Comparison of ENCODE assay signal across 19 mouse cellular contexts in genomic region chr2:58001497-58001896, GRCm38 (mm10). TPM values are rescaled to one million over a fixed set of nuclear protein-coding genes. Genes with fewer than 3 reads are reported as not detected.
DNase-seq lines count a peak whose midpoint lies in the region; ATAC-seq and TF ChIP-seq lines count a peak whose summit lies in the region.
"Had no signal": no experiment of that assay in that cellular context is flagged by ENCODE, and none has a peak within 500 bp of the region (broad histone marks: within the 10 kb centered on the region; RNA-seq: fewer than 3 reads in every experiment).

No protein-coding gene starts in this region.

- no peak overlapping the region for H3K9ac ChIP-seq in kidney, embryonic 14.5 days (ENCODE audit: low read depth, low read length)
- no peak overlapping the region for H3K9ac ChIP-seq in midbrain, embryonic 11.5 days (ENCODE audit: low read length)
- no peak overlapping the region for H3K9ac ChIP-seq in midbrain, embryonic 16.5 days (ENCODE audit: low read depth, low read length)
- H3K9ac ChIP-seq in limb, embryonic 12.5 days (replicated peaks), result no peak overlapping the region
- no peak overlapping the region for H3K9ac ChIP-seq in stomach, embryonic 15.5 days
- H3K9ac ChIP-seq: forebrain, embryonic 12.5 days; liver, embryonic 14.5 days had no signal

- H3K36me3 ChIP-seq in kidney, embryonic 14.5 days (ENCODE audit: control insufficient read depth, insufficient read depth, low read length), result no peaks in the 10 kb centered on the region
- H3K36me3 ChIP-seq in kidney, adult 2 months (ENCODE audit: control insufficient read depth, insufficient read depth, low read length), result no peaks in the 10 kb centered on the region
- H3K36me3 ChIP-seq in midbrain, embryonic 11.5 days (ENCODE audit: control insufficient read depth, insufficient read depth, low read length), result no peaks in the 10 kb centered on the region
- H3K36me3 ChIP-seq in midbrain, embryonic 16.5 days (ENCODE audit: control insufficient read depth, insufficient read depth, low read length), result no peaks in the 10 kb centered on the region
- H3K36me3 ChIP-seq in limb, embryonic 12.5 days, result no peaks in the 10 kb centered on the region
- H3K36me3 ChIP-seq in stomach, embryonic 15.5 days, result no peaks in the 10 kb centered on the region
- H3K36me3 ChIP-seq: forebrain, embryonic 12.5 days had no signal

- H3K4me2 ChIP-seq in kidney, embryonic 14.5 days (replicated peaks; ENCODE audit: low read depth, low read length), result no peak overlapping the region
- H3K4me2 ChIP-seq in midbrain, embryonic 11.5 days, result no peak overlapping the region
- no peak overlapping the region for H3K4me2 ChIP-seq in midbrain, embryonic 16.5 days (ENCODE audit: low read length)
- peak overlapping the region; percentile 36 for H3K4me2 ChIP-seq in limb, embryonic 12.5 days
- no peak overlapping the region for H3K4me2 ChIP-seq in stomach, embryonic 15.5 days
- H3K4me2 ChIP-seq: forebrain, embryonic 12.5 days had no signal

- no peak for TF ChIP-seq POLR2A in kidney, adult 2 months (IDR thresholded peaks at IDR 0.05; ENCODE audit: low read depth, low read length)

- ATAC-seq in kidney, embryonic 14.5 days (ENCODE audit: low FRiP score, low TSS enrichment), result peak; percentile 69
- ATAC-seq in midbrain, embryonic 11.5 days (ENCODE audit: low FRiP score), result no peak
- ATAC-seq in midbrain, embryonic 16.5 days, result no peak
- no peak for ATAC-seq in limb, embryonic 12.5 days (ENCODE audit: insufficient number of reproducible peaks, insufficient read depth, low FRiP score, low TSS enrichment, low read depth)
- ATAC-seq in stomach, embryonic 15.5 days (ENCODE audit: insufficient read depth, low FRiP score, low read depth), result peak; percentile 87

- WGBS in kidney, embryonic 14.5 days, result 25% methylated on average over 3 of the region's 3 CpGs
- WGBS in kidney, adult 2 months, result 50% methylated on average over 3 of the region's 3 CpGs
- 83% methylated on average over 3 of the region's 3 CpGs for WGBS in midbrain, embryonic 11.5 days
- 81% methylated on average over 3 of the region's 3 CpGs for WGBS in midbrain, embryonic 16.5 days
- WGBS in limb, embryonic 12.5 days, result 58% methylated on average over 3 of the region's 3 CpGs
- WGBS in stomach, embryonic 15.5 days, result 34% methylated on average over 3 of the region's 3 CpGs

- H3K27me3 ChIP-seq in kidney, embryonic 14.5 days (ENCODE audit: control insufficient read depth, insufficient read depth, low read length), result no peaks in the 10 kb centered on the region
- no peaks in the 10 kb centered on the region for H3K27me3 ChIP-seq in kidney, adult 2 months (replicated peaks; ENCODE audit: control insufficient read depth, insufficient read depth, low read length)
- H3K27me3 ChIP-seq in midbrain, embryonic 11.5 days (ENCODE audit: control insufficient read depth, insufficient read depth, low read length), result no peaks in the 10 kb centered on the region
- H3K27me3 ChIP-seq in midbrain, embryonic 16.5 days (ENCODE audit: control insufficient read depth, insufficient read depth, low read depth, low read length), result no peaks in the 10 kb centered on the region
- no peaks in the 10 kb centered on the region for H3K27me3 ChIP-seq in limb, embryonic 12.5 days
- no peaks in the 10 kb centered on the region for H3K27me3 ChIP-seq in stomach, embryonic 15.5 days (replicated peaks)
- H3K27me3 ChIP-seq: forebrain, embryonic 12.5 days had no signal

- TF ChIP-seq CTCF in kidney, adult 2 months (conservative IDR thresholded peaks at IDR 0.05; ENCODE audit: insufficient read depth, insufficient read length, low read depth, low read length), result no peak

- intact Hi-C loops in gastrocnemius, postnatal 36 days (cut with DNase I), result no loop called here

- no peak overlapping the region for H3K4me3 ChIP-seq in kidney, embryonic 14.5 days (ENCODE audit: low read length)
- H3K4me3 ChIP-seq in kidney, adult 2 months (ENCODE audit: insufficient read depth, low read depth, low read length), result no peak overlapping the region
- H3K4me3 ChIP-seq in midbrain, embryonic 11.5 days (ENCODE audit: low read depth, low read length), result no peak overlapping the region
- no peak overlapping the region for H3K4me3 ChIP-seq in midbrain, embryonic 16.5 days (ENCODE audit: low read depth, low read length)
- H3K4me3 ChIP-seq in limb, embryonic 12.5 days (replicated peaks), result peak overlapping the region; percentile 11; the same call in 1 of the 2 replicates
- H3K4me3 ChIP-seq in stomach, embryonic 15.5 days (replicated peaks), result no peak overlapping the region
- H3K4me3 ChIP-seq: forebrain, embryonic 12.5 days had no signal

- no peak for DNase-seq in kidney, adult 2 months
- DNase-seq in midbrain, embryonic 11.5 days (ENCODE audit: low spot score, missing footprints), result peak; percentile 49
- DNase-seq in testis, postnatal 14 days (ENCODE audit: low spot score), result no peak
- DNase-seq in gastrocnemius, postnatal 36 days, result no peak
- DNase-seq: adrenal gland, adult 8-10 months; cerebellum, adult 11-12 months; cerebellum, postnatal 36 days; kidney, postnatal 10 days; thymus, adult 2 months had no signal

- H3K9me3 ChIP-seq in kidney, embryonic 14.5 days (ENCODE audit: control insufficient read depth, low read length), result no peaks in the 10 kb centered on the region
- H3K9me3 ChIP-seq in midbrain, embryonic 11.5 days (ENCODE audit: control insufficient read depth, low read length), result no peaks in the 10 kb centered on the region
- H3K9me3 ChIP-seq in midbrain, embryonic 16.5 days (replicated peaks; ENCODE audit: control insufficient read depth, low read length, poor library complexity, severe bottlenecking), result no peaks in the 10 kb centered on the region
- no peaks in the 10 kb centered on the region for H3K9me3 ChIP-seq in limb, embryonic 12.5 days
- no peaks in the 10 kb centered on the region for H3K9me3 ChIP-seq in stomach, embryonic 15.5 days
- H3K9me3 ChIP-seq: forebrain, embryonic 12.5 days had no signal

- H3K27ac ChIP-seq in kidney, embryonic 14.5 days (ENCODE audit: low read depth, low read length), result no peak overlapping the region
- no peak overlapping the region for H3K27ac ChIP-seq in kidney, adult 2 months (ENCODE audit: insufficient read depth, low read depth, low read length)
- no peak overlapping the region for H3K27ac ChIP-seq in midbrain, embryonic 11.5 days (ENCODE audit: low read depth, low read length)
- no peak overlapping the region for H3K27ac ChIP-seq in midbrain, embryonic 16.5 days (ENCODE audit: low read length)
- H3K27ac ChIP-seq in limb, embryonic 12.5 days, result no peak overlapping the region
- no peak overlapping the region for H3K27ac ChIP-seq in stomach, embryonic 15.5 days
- H3K27ac ChIP-seq: forebrain, embryonic 12.5 days; liver, embryonic 14.5 days had no signal

- H3K4me1 ChIP-seq in kidney, embryonic 14.5 days (ENCODE audit: control insufficient read depth, insufficient read depth, low read length), result peaks cover 8% of the 10 kb centered on the region; the same call in 1 of the 2 replicates
- no peaks in the 10 kb centered on the region for H3K4me1 ChIP-seq in kidney, adult 2 months (ENCODE audit: control insufficient read depth, insufficient read depth, low read length)
- H3K4me1 ChIP-seq in midbrain, embryonic 11.5 days (ENCODE audit: control insufficient read depth, insufficient read depth, low read length), result no peaks in the 10 kb centered on the region
- H3K4me1 ChIP-seq in midbrain, embryonic 16.5 days (ENCODE audit: control insufficient read depth, insufficient read depth, low read length), result no peaks in the 10 kb centered on the region
- peaks cover 26% of the 10 kb centered on the region for H3K4me1 ChIP-seq in limb, embryonic 12.5 days (replicated peaks)
- H3K4me1 ChIP-seq in stomach, embryonic 15.5 days, result no peaks in the 10 kb centered on the region
- H3K4me1 ChIP-seq: forebrain, embryonic 12.5 days had no signal

RNA-seq across cellular contexts. Expression of gene Galnt5, which starts 3.8 kb away (rescaled TPM):
- polyA plus RNA-seq in kidney, embryonic 14.5 days (2014; fragmentation: Nextera tagmentation; extraction: Ambion mirVana), result 1.3 and 2.0 TPM in 2 replicates
- 0.02 and 0.04 TPM in 2 replicates for polyA plus RNA-seq in kidney, adult 2 months (2012; rRNA removed)
- 0.40 and 0.51 TPM in 2 replicates for polyA plus RNA-seq in midbrain, embryonic 11.5 days (2014; fragmentation: Nextera tagmentation; extraction: Ambion mirVana)
- polyA plus RNA-seq in midbrain, embryonic 16.5 days (2015; fragmentation: Nextera tagmentation; extraction: Ambion mirVana), result not detected in 2 replicates
- polyA plus RNA-seq in limb, embryonic 12.5 days (2016; fragmentation: Nextera tagmentation; extraction: Ambion mirVana), result 3.8 and 4.9 TPM in 2 replicates
- 2.1 and 2.7 TPM in 2 replicates for polyA plus RNA-seq in stomach, embryonic 15.5 days (2015; fragmentation: Nextera tagmentation; extraction: Ambion mirVana)
- total RNA-seq in gastrocnemius, postnatal 36 days (2021), result 1 to 10 TPM in 1 of 2 experiments, under 1 TPM in 1; 0.89 to 1.0 TPM
- total RNA-seq: adrenal gland, adult 8-10 months; megakaryocyte-erythroid progenitor cell, adult 5-6 weeks had no signal

RNA-seq across cellular contexts. Expression of gene Ermn, which starts 51.2 kb away (rescaled TPM):
- not detected in 2 replicates for polyA plus RNA-seq in kidney, embryonic 14.5 days (2014; fragmentation: Nextera tagmentation; extraction: Ambion mirVana)
- polyA plus RNA-seq in kidney, adult 2 months (2012; rRNA removed), result not detected in 2 replicates
- 0.04 and 0.28 TPM in 2 replicates for polyA plus RNA-seq in midbrain, embryonic 11.5 days (2014; fragmentation: Nextera tagmentation; extraction: Ambion mirVana)
- 0.26 and 0.35 TPM in 2 replicates for polyA plus RNA-seq in midbrain, embryonic 16.5 days (2015; fragmentation: Nextera tagmentation; extraction: Ambion mirVana)
- polyA plus RNA-seq in limb, embryonic 12.5 days (2016; fragmentation: Nextera tagmentation; extraction: Ambion mirVana), result 0.09 TPM in 1 of 2 replicates, not detected in the other
- 0.05 TPM in 1 of 2 replicates, not detected in the other for polyA plus RNA-seq in stomach, embryonic 15.5 days (2015; fragmentation: Nextera tagmentation; extraction: Ambion mirVana)
- not detected for total RNA-seq in gastrocnemius, postnatal 36 days (2021)
- total RNA-seq: adrenal gland, adult 8-10 months; granulocyte monocyte progenitor cell, adult 5-6 weeks; megakaryocyte-erythroid progenitor cell, adult 5-6 weeks had no signal
- polyA plus RNA-seq: heart, embryonic 14.5 days; liver, embryonic 14.5 days; spleen, adult 2 months; thymus, adult 2 months had no signal

Comparison
In these comparisons a context has a peak if more than half of its experiments do, and no peak if none do; other contexts are left out.
1. ATAC-seq: peak in kidney, embryonic 14.5 days (single experiment) and stomach, embryonic 15.5 days (single experiment); none in midbrain, embryonic 11.5 days (single experiment), midbrain, embryonic 16.5 days (single experiment) and limb, embryonic 12.5 days (single experiment).